Mouse (Mus musculus) ES-Bruce4 (cell line): Measurements from ENCODE around the gene Lgr4. TPM values are rescaled to one million over a fixed set of nuclear protein-coding genes. Genes with fewer than 3 reads are reported as not detected.
A peak's percentile ranks its signal among the peaks of the same experiment; 100 is the strongest.
"Not testable (repeated sequence)": the region's sequence is repeated elsewhere in the genome, so short reads cannot be mapped to it uniquely, and the experiment has no call there.

ENCODE experiments used
- H3K27ac ChIP-seq: 2 replicates; pipeline ENCODE4 v1.5.1; 2012; ENCODE audit warnings: low read length, inconsistent platforms; ENCODE audit not compliant: insufficient read depth
- H3K27me3 ChIP-seq: 2 replicates; pipeline ENCODE4 v1.6.1; 2012; ENCODE audit warnings: mild to moderate bottlenecking, low read length, inconsistent platforms; ENCODE audit not compliant: control insufficient read depth, poor library complexity, insufficient read depth, severe bottlenecking
- H3K36me3 ChIP-seq: 2 replicates; pipeline ENCODE4 v1.6.1; 2012; ENCODE audit warnings: inconsistent platforms, mild to moderate bottlenecking, low read length, moderate library complexity; ENCODE audit not compliant: control insufficient read depth, poor library complexity, insufficient read depth, severe bottlenecking
- H3K4me1 ChIP-seq: one replicate; pipeline ENCODE4 v1.8.1; 2011; ENCODE audit warnings: low read length; ENCODE audit not compliant: control insufficient read depth, insufficient read depth
- H3K4me3 ChIP-seq: 2 replicates; pipeline ENCODE4 v1.5.1; 2011; ENCODE audit warnings: low read depth, mild to moderate bottlenecking, low read length
- H3K9ac ChIP-seq: 2 replicates; pipeline ENCODE4 v1.6.1; 2012; ENCODE audit warnings: low read depth, mild to moderate bottlenecking, inconsistent platforms; ENCODE audit not compliant: poor library complexity, severe bottlenecking
- H3K9me3 ChIP-seq: replicated peaks from 2 replicates; pipeline ENCODE4 v1.6.1; 2012; ENCODE audit warnings: mild to moderate bottlenecking, low read length, inconsistent platforms; ENCODE audit not compliant: control insufficient read depth, poor library complexity, insufficient read depth, severe bottlenecking
- CTCF ChIP-seq: IDR thresholded peaks from one replicate; pipeline ENCODE4 v1.8.1; 2011; ENCODE audit warnings: low read depth, low read length
- EP300 ChIP-seq: IDR thresholded peaks from 2 replicates; pipeline ENCODE4 v1.6.1; 2011; ENCODE audit warnings: low read depth, low read length; ENCODE audit not compliant: insufficient read depth
- POLR2A ChIP-seq: IDR thresholded peaks from one replicate; pipeline ENCODE4 v1.8.1; 2011; ENCODE audit warnings: low read length; ENCODE audit not compliant: insufficient read depth
- polyA plus RNA-seq: library from polyadenylated mRNA; stranded (reverse); fragments of >200 nt; gene quantifications from 2 replicates; pipeline ENCODE4 v1.2.4, GENCODE M21; 2011; ENCODE audit warnings: low read depth; ENCODE audit not compliant: missing spikeins, insufficient read depth, insufficient read length

The Lgr4 gene
- polyA plus RNA-seq = 56.5 and 64.2 TPM in 2 replicates

DNA sequence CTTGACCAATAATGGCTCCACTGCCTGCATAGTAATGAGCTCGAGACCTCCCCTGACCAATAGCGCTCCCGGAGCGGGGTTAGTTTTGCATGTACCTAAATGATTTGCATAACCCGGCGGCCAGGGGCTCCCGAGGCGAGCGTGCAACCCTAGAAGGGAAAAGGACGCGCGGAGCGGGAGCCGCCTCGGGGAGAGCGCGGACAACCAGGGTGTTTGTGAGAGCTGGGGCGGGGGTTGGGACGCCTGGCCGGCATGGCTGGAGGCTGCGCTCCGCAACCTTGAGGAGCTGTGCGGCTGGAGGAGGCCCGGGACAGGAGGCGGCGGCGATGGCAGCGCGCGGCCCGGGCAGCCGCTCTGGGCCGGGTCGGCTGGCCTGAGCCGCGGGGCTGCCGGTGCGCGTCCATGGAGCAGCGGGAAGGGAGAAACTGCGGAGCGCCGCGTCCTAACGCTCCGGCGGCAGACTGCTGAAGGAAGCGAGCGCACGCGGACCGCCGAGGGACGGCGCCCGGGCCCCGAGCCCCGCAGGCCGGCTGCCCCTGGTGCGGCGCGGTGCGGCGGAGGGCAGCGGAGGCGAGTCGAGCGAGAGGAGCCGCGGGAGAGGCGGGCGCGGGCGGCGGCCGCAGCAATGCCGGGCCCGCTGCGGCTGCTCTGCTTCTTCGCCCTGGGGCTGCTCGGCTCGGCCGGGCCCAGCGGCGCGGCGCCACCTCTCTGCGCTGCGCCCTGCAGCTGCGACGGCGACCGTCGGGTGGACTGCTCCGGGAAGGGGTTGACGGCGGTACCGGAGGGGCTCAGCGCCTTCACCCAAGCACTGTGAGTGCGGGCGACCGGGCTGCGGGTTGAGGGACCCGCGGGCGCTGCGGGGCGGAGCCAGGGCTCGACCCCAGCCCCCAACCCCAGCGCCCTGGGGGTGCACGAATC, at the start of gene Lgr4:
Gene Lgr4, plus strand, starts transcription at position 152 of the 918 bp plus-strand sequence.
- Histone ChIP-seq H3K9me3 (no peaks in the 10 kb centered on the region), H3K27me3 (no peaks in the 10 kb centered on the region), H3K27ac (peak within 1 kb of the TSS; percentile 91), H3K4me3 (peak within 1 kb of the TSS; percentile 76), H3K9ac (peak within 1 kb of the TSS; percentile 95), H3K36me3 (peaks cover 10% of the 10 kb centered on the region; the same call in 1 of the 2 replicates), H3K4me1 (no peaks in the 10 kb centered on the region)
- TF ChIP-seq CTCF (no peak), EP300 (no peak), POLR2A (peak; percentile 20)

DNA sequence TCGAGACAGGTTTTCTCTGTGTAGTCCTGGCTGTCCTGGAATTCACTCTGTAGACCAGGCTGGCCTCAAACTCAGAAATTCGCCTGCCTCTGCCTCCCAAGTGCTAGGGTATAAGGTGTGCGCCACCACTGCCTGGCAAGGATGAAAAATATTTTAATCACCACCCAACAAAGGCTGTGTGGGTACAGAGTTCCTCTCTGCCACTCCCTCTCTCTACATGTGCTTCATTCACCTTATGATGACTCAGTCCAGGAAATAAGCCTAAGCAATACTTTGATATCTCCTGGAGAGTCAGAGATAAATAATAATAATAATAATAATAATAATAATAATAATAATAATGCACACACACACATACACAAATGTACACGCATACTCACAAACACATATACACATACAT, 38.0 kb upstream of the Lgr4 start:
- not testable (repeated sequence) for H3K27ac ChIP-seq, H3K36me3 ChIP-seq, H3K9me3 ChIP-seq, H3K27me3 ChIP-seq, H3K4me1 ChIP-seq, H3K9ac ChIP-seq, H3K4me3 ChIP-seq

DNA sequence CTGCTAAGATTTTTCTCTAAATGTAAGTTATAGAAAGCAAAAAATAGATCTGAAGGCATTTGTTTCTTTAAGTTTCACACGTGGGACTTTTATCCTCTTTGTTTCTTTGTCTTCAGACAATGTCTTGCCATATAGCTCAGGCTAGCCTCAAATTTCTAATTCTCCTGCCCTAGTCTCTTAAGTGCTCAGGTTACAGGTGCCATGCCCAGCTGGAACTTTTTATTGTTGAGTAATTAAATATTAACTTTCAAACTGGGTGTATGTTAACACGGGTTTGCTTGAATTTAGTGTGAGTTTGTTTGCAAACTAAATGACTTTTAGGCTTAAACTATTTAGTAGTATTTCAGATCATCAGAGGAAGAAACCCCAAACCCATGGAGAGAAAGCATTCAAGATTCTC, 36.3 kb upstream of the Lgr4 start:
- H3K27me3 ChIP-seq = no peaks in the 10 kb centered on the region
- H3K4me3 ChIP-seq = no peak overlapping the region
- H3K9me3 ChIP-seq = no peaks in the 10 kb centered on the region
- no peak overlapping the region for H3K9ac ChIP-seq
- H3K27ac ChIP-seq = no peak overlapping the region
- TF ChIP-seq POLR2A (no peak), EP300 (no peak), CTCF (no peak)
- H3K36me3 ChIP-seq = no peaks in the 10 kb centered on the region
- H3K4me1 ChIP-seq = no peaks in the 10 kb centered on the region

DNA sequence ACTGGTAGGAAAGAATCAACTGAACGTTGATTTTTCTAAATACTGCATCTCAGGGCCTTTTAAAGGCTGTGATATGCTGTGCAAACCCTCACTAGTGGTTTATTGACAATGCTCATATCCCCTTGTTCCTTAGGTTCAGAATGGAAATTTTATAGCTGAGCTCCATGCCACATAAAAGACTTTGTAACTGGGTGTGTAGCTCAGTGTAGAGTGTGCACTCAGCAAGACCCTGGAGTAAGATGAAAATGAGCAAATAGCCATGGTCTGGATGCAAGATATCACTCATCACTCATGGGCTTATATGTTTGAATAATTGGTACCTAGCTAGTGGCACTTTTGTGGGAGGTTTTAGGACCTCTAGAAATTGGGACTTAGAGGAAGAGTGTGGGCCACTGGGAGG, 35.8 kb upstream of the Lgr4 start:
- Histone ChIP-seq H3K27ac (no peak overlapping the region), H3K27me3 (no peaks in the 10 kb centered on the region), H3K4me1 (no peaks in the 10 kb centered on the region), H3K9me3 (no peaks in the 10 kb centered on the region), H3K4me3 (no peak overlapping the region), H3K36me3 (no peaks in the 10 kb centered on the region), H3K9ac (no peak overlapping the region)
- no peak for TF ChIP-seq POLR2A
- TF ChIP-seq CTCF = no peak
- TF ChIP-seq EP300 = no peak

DNA sequence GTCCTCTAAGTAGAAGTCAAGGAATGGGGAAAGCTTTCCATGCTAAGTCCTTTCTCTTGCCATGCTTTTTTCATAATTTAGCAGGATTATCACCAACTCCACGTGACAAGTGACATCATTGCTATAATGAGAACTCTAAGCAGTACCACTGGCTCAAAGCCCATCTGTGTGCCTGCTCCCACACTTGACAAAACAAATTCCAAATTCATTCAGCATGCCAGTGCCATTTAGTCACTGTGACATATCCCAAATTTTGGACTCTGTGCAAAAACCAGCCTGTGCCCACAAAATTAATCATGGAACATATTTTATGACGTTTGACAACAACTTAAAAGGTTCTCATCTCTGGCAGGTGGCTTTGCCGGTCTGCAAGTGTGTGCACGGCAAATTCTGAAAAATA, 33.3 kb upstream of the Lgr4 start:
- no peak for TF ChIP-seq POLR2A
- TF ChIP-seq EP300 = no peak
- TF ChIP-seq CTCF = no peak

DNA sequence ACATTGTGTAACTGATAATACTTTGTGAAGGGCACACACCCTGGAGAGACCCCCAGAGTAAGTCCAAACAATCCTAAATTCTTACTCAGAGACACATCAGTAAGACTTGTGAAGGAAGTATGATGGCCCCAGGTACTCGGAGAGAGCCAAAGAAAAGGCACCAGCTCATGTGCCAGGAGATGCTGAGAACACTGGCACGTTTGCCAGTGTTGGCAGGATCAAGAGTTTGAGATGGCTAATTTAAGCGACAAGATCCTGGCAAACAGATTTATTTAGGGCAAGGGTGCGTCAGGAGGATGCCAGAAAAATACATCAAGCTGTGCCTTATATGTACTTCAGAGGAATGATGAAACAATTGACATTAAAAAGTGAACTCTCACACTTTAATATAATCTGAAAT, 32.9 kb upstream of the Lgr4 start:
- Histone ChIP-seq H3K27me3 (no peaks in the 10 kb centered on the region), H3K4me3 (no peak overlapping the region), H3K9me3 (no peaks in the 10 kb centered on the region), H3K4me1 (no peaks in the 10 kb centered on the region), H3K9ac (no peak overlapping the region), H3K27ac (no peak overlapping the region), H3K36me3 (no peaks in the 10 kb centered on the region)
- no peak for TF ChIP-seq CTCF
- no peak for TF ChIP-seq POLR2A
- no peak for TF ChIP-seq EP300

More for the DNA sequence above, 33.3 kb upstream of the Lgr4 start:
- Histone ChIP-seq H3K4me3 (no peak overlapping the region), H3K27me3 (no peaks in the 10 kb centered on the region), H3K9me3 (no peaks in the 10 kb centered on the region), H3K36me3 (no peaks in the 10 kb centered on the region), H3K9ac (no peak overlapping the region), H3K27ac (no peak overlapping the region), H3K4me1 (no peaks in the 10 kb centered on the region)
